Mouse (Mus musculus) forebrain, embryonic 10.5 days (tissue): ENCODE measurements around the gene A930004D18Rik. TPM values are rescaled to one million over a fixed set of nuclear protein-coding genes. Genes with fewer than 3 reads are reported as not detected.

Experiments used
- DNase-seq: peaks from one replicate; pipeline ENCODE4 v3.0.0-alpha.2; 2017; ENCODE audit warnings: low spot score; ENCODE audit errors: extremely low spot score
- H3K27ac ChIP-seq: fragments of 300-500 bp; sonication (generic); 2 replicates; pipeline ENCODE4 v1.5.1; 2016; ENCODE audit warnings: mild to moderate bottlenecking
- H3K27me3 ChIP-seq: fragments of 300-500 bp; sonication (generic); 2 replicates; pipeline ENCODE4 v1.6.1; 2016; ENCODE audit warnings: mild to moderate bottlenecking; ENCODE audit not compliant: poor library complexity, severe bottlenecking
- H3K36me3 ChIP-seq: fragments of 300-500 bp; sonication (generic); replicated peaks from 2 replicates; pipeline ENCODE4 v1.6.1; 2016; ENCODE audit warnings: mild to moderate bottlenecking, moderate library complexity
- H3K4me1 ChIP-seq: fragments of 300-500 bp; sonication (generic); 2 replicates; pipeline ENCODE4 v1.6.1; 2016
- H3K4me3 ChIP-seq: fragments of 300-500 bp; sonication (generic); 2 replicates; pipeline ENCODE4 v1.5.1; 2016; ENCODE audit warnings: mild to moderate bottlenecking, moderate library complexity
- H3K9me3 ChIP-seq: fragments of 300-500 bp; sonication (generic); 2 replicates; pipeline ENCODE4 v1.6.1; 2016; ENCODE audit warnings: mild to moderate bottlenecking, moderate library complexity
- WGBS: fragments of 180-500 bp; shearing (Covaris S2); methylation state at CpG from one replicate; pipeline ENCODE4 v1.1.7; 2016; 5-methylcytosine and 5-hydroxymethylcytosine counted together
- polyA plus RNA-seq: library from polyadenylated mRNA; unstranded; fragments of >200 nt; fragmentation: Nextera tagmentation; extraction: Ambion mirVana; gene quantifications from 2 replicates; pipeline ENCODE4 v1.2.1, GENCODE M21; 2016

Gene A930004D18Rik
- polyA plus RNA-seq, 1 experiment from 2014 or later = 17.9 TPM

- Histone ChIP-seq H3K4me1 (peaks cover 62% of the 10 kb centered on the region), H3K27me3 (no peaks in the 10 kb centered on the region), H3K4me3 (peak overlapping the region; percentile 93), H3K9me3 (no peaks in the 10 kb centered on the region), H3K36me3 (peaks cover 10% of the 10 kb centered on the region), H3K27ac (peak overlapping the region; percentile 99)
- 4% methylated on average over 10 of the region's 10 CpGs for WGBS
- peak; percentile 52 for DNase-seq
These were observed 13.0 kb upstream of the A930004D18Rik start for GRCm38 (mm10) chr2:18050541-18050985.

DNA sequence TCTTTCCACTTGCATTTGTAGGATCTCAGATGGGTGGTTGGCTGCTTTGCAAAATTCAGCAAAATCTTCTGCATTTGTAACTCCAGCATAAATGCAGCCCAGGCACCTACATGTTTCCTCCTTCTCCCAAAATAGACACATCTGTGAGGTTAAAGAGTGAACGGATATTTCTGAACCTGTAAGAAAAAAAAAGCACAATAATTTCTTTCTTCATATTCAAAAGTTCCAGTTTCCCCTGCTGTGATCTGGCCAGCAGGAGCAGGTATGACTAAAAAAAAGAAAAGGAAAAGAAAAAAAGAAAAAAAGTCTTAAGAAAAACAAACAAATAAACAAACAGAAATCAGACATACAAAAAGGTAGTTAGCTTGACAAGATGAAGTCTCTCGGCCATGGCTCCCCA is 12.5 kb upstream of the A930004D18Rik start:
- peak overlapping the region; percentile 93 for H3K4me3 ChIP-seq
- peaks cover 12% of the 10 kb centered on the region for H3K36me3 ChIP-seq
- no peak for DNase-seq
- H3K27me3 ChIP-seq = no peaks in the 10 kb centered on the region
- H3K9me3 ChIP-seq = no peaks in the 10 kb centered on the region
- 6% methylated on average over 2 of the region's 2 CpGs for WGBS
- H3K27ac ChIP-seq = peak overlapping the region; percentile 99
- H3K4me1 ChIP-seq = peaks cover 62% of the 10 kb centered on the region

GRCm38 (mm10) chr2:18049279-18049821 is 11.8 kb upstream of the A930004D18Rik start:
- peaks cover 12% of the 10 kb centered on the region for H3K36me3 ChIP-seq
- peaks cover 60% of the 10 kb centered on the region for H3K4me1 ChIP-seq
- peak overlapping the region; percentile 99 for H3K27ac ChIP-seq
- no peaks in the 10 kb centered on the region for H3K9me3 ChIP-seq
- H3K27me3 ChIP-seq = no peaks in the 10 kb centered on the region
- WGBS = under 1% methylated on average over 11 of the region's 11 CpGs
- peak overlapping the region; percentile 93 for H3K4me3 ChIP-seq
- DNase-seq = peak; percentile 55

- under 1% methylated on average over 17 of the region's 17 CpGs for WGBS
- H3K4me3 ChIP-seq = peak within 1 kb of the TSS; percentile 93
- DNase-seq = peak; percentile 65
These were observed 11.0 kb upstream of the A930004D18Rik start, which contains the start of gene Skida1 for GRCm38 (mm10) chr2:18048453-18049075. Gene Skida1, minus strand, starts transcription at chr2:18049051.

DNA sequence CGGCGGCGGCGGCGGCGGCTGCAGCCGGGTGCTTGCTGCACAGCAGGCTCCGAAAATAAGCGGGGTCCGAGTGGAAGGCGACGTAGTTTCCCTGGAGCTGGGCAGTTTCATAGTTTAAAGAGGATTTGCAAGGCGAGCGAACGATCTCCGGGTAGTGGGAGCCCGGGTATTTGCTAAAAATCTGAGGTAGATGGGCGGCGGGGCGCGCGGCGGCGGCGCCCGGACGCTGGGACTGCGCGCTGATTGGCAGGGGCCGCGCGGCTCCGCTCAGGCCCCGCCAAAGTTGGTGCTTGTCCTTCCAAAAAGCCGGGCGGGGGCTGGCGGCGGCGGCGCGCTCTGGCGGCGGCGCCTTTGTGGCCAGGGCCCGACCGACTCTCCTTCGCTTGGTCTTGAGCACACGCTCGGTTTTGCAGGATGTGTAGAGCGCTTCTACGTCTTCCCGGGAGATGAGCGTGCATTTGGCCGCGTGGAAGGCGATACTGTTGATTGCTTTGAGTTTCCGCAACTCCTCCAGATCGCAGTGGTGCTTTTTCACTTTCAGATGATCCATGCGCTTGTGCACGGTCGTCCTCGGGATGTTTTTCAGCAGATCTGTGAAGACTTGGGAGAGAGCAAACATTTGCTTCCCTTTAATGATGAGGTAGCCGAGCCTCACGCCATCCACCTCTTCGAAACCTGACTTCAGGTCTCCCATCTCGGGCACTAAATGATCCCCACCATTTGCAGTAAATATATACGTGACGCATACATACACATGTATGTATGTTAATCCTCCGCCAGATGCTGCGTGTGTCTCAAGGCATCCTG is 10.3 kb upstream of the A930004D18Rik start:
- Histone ChIP-seq H3K4me1 (peaks cover 58% of the 10 kb centered on the region), H3K27me3 (no peaks in the 10 kb centered on the region), H3K9me3 (no peaks in the 10 kb centered on the region), H3K36me3 (peaks cover 12% of the 10 kb centered on the region), H3K27ac (peak overlapping the region; percentile 99), H3K4me3 (peak overlapping the region; percentile 93)
- DNase-seq = peak; percentile 69
- WGBS = under 1% methylated on average over 70 of the region's 70 CpGs

More at GRCm38 (mm10) chr2:18048453-18049075, 11.0 kb upstream of the A930004D18Rik start, which contains the start of gene Skida1:
- H3K4me1 ChIP-seq = peaks cover 58% of the 10 kb centered on the region
- no peaks in the 10 kb centered on the region for H3K27me3 ChIP-seq
- peaks cover 12% of the 10 kb centered on the region for H3K36me3 ChIP-seq
- no peaks in the 10 kb centered on the region for H3K9me3 ChIP-seq
- peak within 1 kb of the TSS; percentile 99 for H3K27ac ChIP-seq

- Histone ChIP-seq H3K4me3 (peak overlapping the region; percentile 93), H3K9me3 (no peaks in the 10 kb centered on the region), H3K27ac (peak overlapping the region; percentile 99), H3K4me1 (peaks cover 58% of the 10 kb centered on the region), H3K36me3 (peaks cover 12% of the 10 kb centered on the region), H3K27me3 (no peaks in the 10 kb centered on the region)
- DNase-seq = peak; percentile 54
- under 1% methylated on average over 64 of the region's 64 CpGs for WGBS
These were observed 9.5 kb upstream of the A930004D18Rik start for GRCm38 (mm10) chr2:18046758-18047645.

DNA sequence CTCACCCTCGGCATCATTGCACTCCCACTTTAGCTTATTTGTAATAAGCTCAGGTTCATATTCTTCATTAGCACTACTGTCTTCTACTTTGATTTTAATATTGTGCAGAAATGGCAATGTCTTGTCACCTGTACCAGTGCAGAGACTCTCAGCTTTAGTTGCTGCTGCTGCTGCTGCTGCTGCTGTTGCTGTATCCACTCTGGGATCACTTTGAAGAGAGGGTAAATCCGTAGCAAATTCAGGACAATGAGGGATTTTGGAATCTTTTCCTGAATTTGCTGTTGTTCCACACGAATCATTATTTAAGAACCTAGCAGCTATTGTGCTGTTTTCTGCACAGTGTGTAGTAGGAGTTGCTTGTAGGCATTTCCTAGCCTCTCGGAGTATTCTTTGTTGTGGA is 8.6 kb upstream of the A930004D18Rik start:
- under 1% methylated on average over 4 of the region's 4 CpGs for WGBS
- H3K4me1 ChIP-seq = peaks cover 58% of the 10 kb centered on the region
- H3K27ac ChIP-seq = peak overlapping the region; percentile 99
- H3K27me3 ChIP-seq = no peaks in the 10 kb centered on the region
- no peak for DNase-seq
- peak overlapping the region; percentile 93 for H3K4me3 ChIP-seq
- peaks cover 12% of the 10 kb centered on the region for H3K36me3 ChIP-seq
- H3K9me3 ChIP-seq = no peaks in the 10 kb centered on the region

- H3K4me3 ChIP-seq = peak overlapping the region; percentile 93
- peaks cover 13% of the 10 kb centered on the region for H3K36me3 ChIP-seq
- DNase-seq = peak; percentile 22
- H3K4me1 ChIP-seq = peaks cover 58% of the 10 kb centered on the region
- 2% methylated on average over 6 of the region's 6 CpGs for WGBS
- no peaks in the 10 kb centered on the region for H3K27me3 ChIP-seq
- no peaks in the 10 kb centered on the region for H3K9me3 ChIP-seq
- peak overlapping the region; percentile 99 for H3K27ac ChIP-seq
These were observed 8.2 kb upstream of the A930004D18Rik start for GRCm38 (mm10) chr2:18045781-18046181.

DNA sequence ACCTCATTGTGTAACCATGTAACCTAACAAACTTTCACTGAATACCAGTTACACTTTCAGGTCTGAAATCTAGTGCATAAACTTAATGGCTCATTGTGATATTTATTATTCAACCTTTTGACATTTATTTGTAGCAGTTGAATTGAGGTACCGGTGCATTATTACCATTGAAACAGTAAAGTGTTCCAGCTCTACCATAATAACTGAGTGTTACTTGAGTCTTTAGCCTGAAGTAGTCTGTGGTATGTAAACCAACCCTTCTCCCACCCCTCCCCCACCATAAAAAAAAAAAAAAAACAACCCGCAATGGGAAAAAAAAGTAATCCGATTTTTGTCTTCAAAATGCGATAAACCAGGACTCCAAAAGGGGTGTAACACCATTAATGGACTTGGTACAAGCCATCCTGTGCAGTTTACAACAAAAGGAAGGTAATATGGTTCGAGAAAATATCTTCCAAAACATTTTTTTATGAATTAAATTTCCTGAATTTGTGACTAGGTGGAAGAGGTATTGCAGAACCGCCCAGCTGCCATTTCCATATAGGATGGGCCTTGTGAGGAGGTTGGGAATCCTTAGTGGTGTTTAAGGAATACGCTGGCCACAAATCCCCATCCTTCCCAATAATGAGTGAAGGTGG is 7.7 kb upstream of the A930004D18Rik start:
- DNase-seq = no peak
- 2% methylated on average over 7 of the region's 7 CpGs for WGBS

GRCm38 (mm10) chr2:18041199-18041885 is 3.8 kb upstream of the A930004D18Rik start:
- peaks cover 80% of the 10 kb centered on the region for H3K4me1 ChIP-seq
- peak overlapping the region; percentile 99 for H3K27ac ChIP-seq
- peaks cover 14% of the 10 kb centered on the region for H3K36me3 ChIP-seq
- no peaks in the 10 kb centered on the region for H3K27me3 ChIP-seq
- peak overlapping the region; percentile 93 for H3K4me3 ChIP-seq
- DNase-seq = peak; percentile 91
- 1% methylated on average over 14 of the region's 14 CpGs for WGBS
- H3K9me3 ChIP-seq = no peaks in the 10 kb centered on the region

More for the DNA sequence above, 7.7 kb upstream of the A930004D18Rik start:
- Histone ChIP-seq H3K4me1 (peaks cover 58% of the 10 kb centered on the region), H3K36me3 (peaks cover 18% of the 10 kb centered on the region), H3K27me3 (no peaks in the 10 kb centered on the region), H3K9me3 (no peaks in the 10 kb centered on the region), H3K4me3 (peak overlapping the region; percentile 93), H3K27ac (peak overlapping the region; percentile 99)
